Mouse (Mus musculus): ENCODE data around the gene Ccdc70.

DNA sequence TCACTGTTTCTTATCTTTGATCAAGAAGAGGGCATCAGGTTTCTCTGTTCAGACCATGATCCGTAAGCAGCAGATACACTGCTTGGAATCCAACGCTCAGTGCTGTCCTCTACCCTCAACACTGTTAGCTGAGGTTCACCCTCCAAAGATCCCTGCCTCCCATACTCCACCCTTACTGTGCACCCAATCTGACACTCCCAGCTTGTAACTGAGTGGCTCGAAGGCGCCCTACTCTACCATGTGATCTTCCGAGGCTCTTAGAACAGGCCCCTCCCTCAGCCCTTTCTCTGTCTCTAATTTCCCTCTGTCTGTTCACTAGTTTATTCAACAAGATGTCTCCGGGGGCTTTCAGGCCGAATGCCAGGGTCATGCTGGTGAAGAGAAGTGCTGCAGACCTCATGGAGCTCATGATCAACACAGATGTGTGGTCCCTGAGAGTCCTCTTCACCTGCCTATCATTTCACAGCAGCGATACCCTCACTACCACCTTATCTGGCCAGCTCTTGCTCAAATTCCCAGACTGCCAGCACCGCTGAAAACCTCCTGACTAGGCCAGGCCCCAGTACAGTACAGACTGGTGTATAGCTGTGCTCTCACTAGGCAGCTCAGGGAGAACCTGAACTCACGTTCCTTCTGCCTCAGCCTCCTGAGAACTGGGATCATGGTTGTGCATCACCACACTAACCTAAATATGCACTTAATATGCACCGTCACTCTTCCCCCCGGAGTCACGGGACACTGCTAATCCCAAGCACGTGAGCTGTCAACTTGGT is 35.4 kb downstream of the Ccdc70 start:
- TF ChIP-seq CTCF (IDR thresholded peaks at IDR 0.05; ENCODE audit: control insufficient read depth, insufficient read depth, insufficient read length) (no peak), CEBPB (IDR thresholded peaks at IDR 0.05; ENCODE audit: low read depth) (no peak), MAX (IDR thresholded peaks at IDR 0.05) (no peak)

Measured in C2C12 (cell line).